Mouse (Mus musculus): ENCODE measurements at regions not wholly inside any gene's neighbourhood (a gene's known extent, or its start where the extent isn't known, plus 50 kb on each side); places are given as distances from the start of the nearest gene placed in this dataset.
"Not testable (repeated sequence)": the region's sequence is repeated elsewhere in the genome, so short reads cannot be mapped to it uniquely, and the experiment has no call there.

GRCm38 (mm10) chr5:50195993-50196392 lies 137.2 kb upstream of the Adgra3 start:
- Histone ChIP-seq H3K4me2 (no peak overlapping the region), H3K9ac (no peak overlapping the region), H3K27me3 (no peaks in the 10 kb centered on the region), H3K4me3 (no peak overlapping the region), H3K36me3 (no peaks in the 10 kb centered on the region), H3K4me1 (0 out of 2 replicates have a peak, but pooled peaks cover 5% of the 10 kb centered on the region), H3K9me3 (no peaks in the 10 kb centered on the region), H3K27ac (peak overlapping the region; percentile 81)
- peak; percentile 67; the same call in 1 of the 2 replicates for ATAC-seq (ENCODE audit: insufficient number of reproducible peaks, low FRiP score, low TSS enrichment, low read depth)
- 45% methylated on average over 3 of the region's 3 CpGs for WGBS

DNA sequence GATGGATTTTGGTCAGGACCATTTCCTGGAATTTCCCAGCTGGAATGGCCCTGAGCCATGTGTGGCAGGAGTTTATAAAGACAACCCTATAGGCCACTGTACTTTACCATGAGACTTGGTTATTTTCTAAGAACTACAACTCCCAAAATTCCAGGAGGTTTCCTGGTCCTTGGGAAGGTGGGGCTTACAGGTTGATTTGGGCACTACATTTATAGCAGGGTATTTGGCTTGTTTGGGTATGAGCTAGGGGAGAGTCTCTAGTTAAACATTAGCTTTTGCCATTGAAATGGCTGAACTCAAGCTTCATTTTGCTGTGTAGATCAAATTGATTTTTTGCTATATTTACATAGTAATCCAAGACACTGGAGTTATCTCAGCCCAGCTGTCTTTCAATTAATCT lies 130.6 kb upstream of the Adgra3 start:
- H3K4me2 ChIP-seq: no peak overlapping the region
- H3K9me3 ChIP-seq: no peaks in the 10 kb centered on the region
- no peaks in the 10 kb centered on the region for H3K36me3 ChIP-seq
- H3K27ac ChIP-seq: no peak overlapping the region
- H3K4me1 ChIP-seq: no peaks in the 10 kb centered on the region
- H3K9ac ChIP-seq: no peak overlapping the region
- ATAC-seq (ENCODE audit: insufficient number of reproducible peaks, low FRiP score, low TSS enrichment, low read depth): no peak
- no peak overlapping the region for H3K4me3 ChIP-seq
- H3K27me3 ChIP-seq: no peaks in the 10 kb centered on the region

- Histone ChIP-seq H3K27me3 (no peaks in the 10 kb centered on the region), H3K36me3 (no peaks in the 10 kb centered on the region), H3K9ac (no peak overlapping the region), H3K4me2 (no peak overlapping the region), H3K27ac (no peak overlapping the region), H3K4me3 (no peak overlapping the region), H3K9me3 (no peaks in the 10 kb centered on the region), H3K4me1 (no peaks in the 10 kb centered on the region)
- WGBS: 83% methylated on average over 6 of the region's 6 CpGs
- ATAC-seq (ENCODE audit: insufficient number of reproducible peaks, low FRiP score, low TSS enrichment, low read depth): no peak
Observed at GRCm38 (mm10) chr5:50182721-50183120, 123.9 kb upstream of the Adgra3 start.

DNA sequence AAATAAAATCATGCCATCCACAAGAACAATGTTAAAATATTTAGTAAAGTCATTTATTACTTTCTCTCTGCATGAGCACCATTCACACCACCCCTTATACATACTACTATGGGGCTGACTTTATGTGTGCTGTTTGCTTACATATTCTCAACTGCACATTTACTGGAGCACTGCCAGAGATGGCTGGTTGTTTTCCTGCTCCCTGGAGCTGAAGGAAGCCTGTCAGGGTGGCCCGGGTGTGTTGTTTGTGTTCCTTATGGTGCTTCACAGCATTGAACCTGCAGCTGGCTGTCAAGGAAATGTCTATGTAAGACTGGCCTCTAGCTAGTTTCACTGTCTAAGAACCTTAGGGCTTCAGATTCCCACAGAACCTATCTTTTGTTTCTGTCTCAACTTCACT lies 97.8 kb upstream of the Adgra3 start:
- H3K4me1 ChIP-seq: no peaks in the 10 kb centered on the region
- H3K4me2 ChIP-seq: no peak overlapping the region
- H3K27me3 ChIP-seq: no peaks in the 10 kb centered on the region
- WGBS: 52% methylated on average over 1 of the region's 1 CpGs
- H3K36me3 ChIP-seq: no peaks in the 10 kb centered on the region
- H3K4me3 ChIP-seq: no peak overlapping the region
- H3K27ac ChIP-seq: no peak overlapping the region
- no peak overlapping the region for H3K9ac ChIP-seq
- ATAC-seq (ENCODE audit: insufficient number of reproducible peaks, low FRiP score, low TSS enrichment, low read depth): no peak
- H3K9me3 ChIP-seq: no peaks in the 10 kb centered on the region

DNA sequence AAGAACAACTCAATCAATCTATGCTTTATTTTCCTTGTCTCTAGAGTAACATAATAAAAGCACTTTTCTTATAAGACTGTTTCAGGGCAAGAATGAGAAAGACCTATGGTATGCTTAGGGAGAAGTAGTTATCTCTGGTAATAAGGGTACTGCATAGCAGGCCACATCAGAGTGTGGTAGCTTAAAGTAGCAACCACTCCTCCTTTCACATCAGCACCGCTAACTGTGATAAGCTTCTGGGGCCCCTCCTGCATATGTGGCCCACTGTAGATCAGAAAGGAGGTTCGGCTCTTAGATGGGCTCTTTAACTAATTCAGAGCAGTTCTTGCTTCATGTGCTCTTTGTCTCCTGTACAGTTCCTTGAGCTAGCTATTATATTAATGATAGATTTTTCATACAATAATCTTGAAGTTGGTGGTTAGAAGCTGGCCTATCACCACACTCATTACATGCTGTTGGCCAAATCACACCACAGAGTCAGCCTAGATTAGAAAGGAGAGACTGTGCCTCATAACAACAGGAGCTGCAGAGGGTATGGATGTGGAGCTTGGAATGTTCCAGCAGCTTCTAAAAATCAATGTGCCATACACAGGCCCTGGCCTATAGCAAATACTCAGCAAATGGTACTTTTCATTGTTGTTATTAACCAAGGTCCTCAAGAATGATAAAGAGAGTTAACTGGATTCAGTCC lies 96.5 kb upstream of the Adgra3 start:
- 88% methylated on average over 2 of the region's 2 CpGs for WGBS
- not testable (repeated sequence) for H3K4me1 ChIP-seq, H3K4me2 ChIP-seq

DNA sequence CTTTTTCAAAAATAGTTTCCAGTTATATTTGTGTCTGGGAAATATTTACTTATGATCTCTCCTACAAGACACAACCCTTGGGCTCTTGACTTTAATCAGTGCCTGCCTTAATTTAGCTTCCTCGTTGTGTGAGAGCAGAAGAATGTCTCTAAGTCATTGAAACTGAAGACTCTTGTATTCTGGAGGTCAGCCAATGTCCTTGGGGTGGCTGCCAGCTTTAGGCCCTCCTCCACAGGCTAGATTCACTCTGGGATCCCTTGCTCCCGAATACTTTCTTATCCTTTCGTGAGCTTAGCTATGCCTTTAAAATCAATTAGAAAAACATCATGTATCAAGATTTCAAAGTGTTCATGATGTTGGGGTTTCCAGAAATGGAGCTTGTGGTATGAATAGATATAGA lies 88.1 kb upstream of the Adgra3 start:
- Histone ChIP-seq H3K9me3 (no peaks in the 10 kb centered on the region), H3K27me3 (no peaks in the 10 kb centered on the region), H3K9ac (no peak overlapping the region), H3K36me3 (no peaks in the 10 kb centered on the region), H3K27ac (no peak overlapping the region), H3K4me1 (no peaks in the 10 kb centered on the region), H3K4me3 (no peak overlapping the region), H3K4me2 (no peak overlapping the region)
- WGBS: 45% methylated on average over 3 of the region's 3 CpGs
- no peak for ATAC-seq (ENCODE audit: insufficient number of reproducible peaks, low FRiP score, low TSS enrichment, low read depth)

More for the DNA sequence above, 96.5 kb upstream of the Adgra3 start:
- not testable (repeated sequence) for H3K27ac ChIP-seq; H3K36me3 ChIP-seq; ATAC-seq (ENCODE audit: insufficient number of reproducible peaks, low FRiP score, low TSS enrichment, low read depth); H3K27me3 ChIP-seq; H3K9ac ChIP-seq; H3K9me3 ChIP-seq; H3K4me3 ChIP-seq

- Histone ChIP-seq H3K4me3 (no peak overlapping the region), H3K4me1 (no peaks in the 10 kb centered on the region), H3K4me2 (no peak overlapping the region), H3K27ac (no peak overlapping the region), H3K27me3 (no peaks in the 10 kb centered on the region), H3K9ac (no peak overlapping the region), H3K9me3 (no peaks in the 10 kb centered on the region), H3K36me3 (no peaks in the 10 kb centered on the region)
- ATAC-seq (ENCODE audit: insufficient number of reproducible peaks, low FRiP score, low TSS enrichment, low read depth): no peak
- WGBS: 80% methylated on average over 2 of the region's 2 CpGs
Observed at GRCm38 (mm10) chr5:50145458-50146083, 86.8 kb upstream of the Adgra3 start.

DNA sequence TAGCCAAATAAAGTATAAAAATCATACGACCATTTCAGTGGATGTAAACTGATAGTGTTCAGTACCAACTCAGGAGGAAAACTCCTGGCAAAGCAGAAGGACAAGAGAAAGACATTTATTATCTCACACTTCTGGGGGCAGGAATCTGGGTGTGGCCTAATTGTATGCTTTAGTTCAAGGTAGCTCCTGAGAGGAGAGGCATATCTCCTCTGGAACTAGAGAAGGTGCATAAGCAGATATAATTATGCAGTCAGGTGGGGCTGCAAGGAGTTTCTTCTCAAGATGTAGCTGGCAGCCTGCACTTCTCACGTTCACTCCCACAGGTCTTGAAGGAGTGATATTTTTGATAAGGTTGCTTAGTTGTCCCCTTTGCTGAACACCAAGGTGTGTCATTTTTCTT lies 71.4 kb upstream of the Adgra3 start:
- no peaks in the 10 kb centered on the region for H3K4me1 ChIP-seq
- H3K27ac ChIP-seq: no peak overlapping the region
- 36% methylated on average over 2 of the region's 2 CpGs for WGBS
- no peak overlapping the region for H3K4me2 ChIP-seq
- no peak overlapping the region for H3K4me3 ChIP-seq
- no peak overlapping the region for H3K9ac ChIP-seq
- H3K36me3 ChIP-seq: no peaks in the 10 kb centered on the region
- H3K27me3 ChIP-seq: no peaks in the 10 kb centered on the region
- no peaks in the 10 kb centered on the region for H3K9me3 ChIP-seq
- ATAC-seq (ENCODE audit: insufficient number of reproducible peaks, low FRiP score, low TSS enrichment, low read depth): no peak

DNA sequence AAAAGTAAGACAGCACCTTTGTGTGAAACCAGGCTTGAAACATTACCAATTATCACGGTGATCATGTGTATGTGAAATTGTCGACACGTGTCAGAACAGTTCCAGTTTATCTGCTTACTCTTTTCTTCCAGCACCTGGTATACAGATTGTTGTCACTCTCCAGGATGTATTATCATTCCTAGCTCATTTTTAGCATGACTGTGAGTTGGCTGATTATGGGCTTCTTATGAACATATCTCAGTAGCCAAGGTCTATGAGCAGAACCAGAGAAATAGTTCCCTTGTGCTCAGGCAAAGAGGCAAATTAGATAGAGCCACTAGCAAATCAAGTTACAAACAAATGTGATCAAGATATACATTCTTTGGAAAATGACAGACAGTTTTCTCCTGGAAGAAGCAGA lies 70.2 kb upstream of the Adgra3 start:
- WGBS: 79% methylated on average over 3 of the region's 3 CpGs
- Histone ChIP-seq H3K9me3 (no peaks in the 10 kb centered on the region), H3K4me3 (no peak overlapping the region)

DNA sequence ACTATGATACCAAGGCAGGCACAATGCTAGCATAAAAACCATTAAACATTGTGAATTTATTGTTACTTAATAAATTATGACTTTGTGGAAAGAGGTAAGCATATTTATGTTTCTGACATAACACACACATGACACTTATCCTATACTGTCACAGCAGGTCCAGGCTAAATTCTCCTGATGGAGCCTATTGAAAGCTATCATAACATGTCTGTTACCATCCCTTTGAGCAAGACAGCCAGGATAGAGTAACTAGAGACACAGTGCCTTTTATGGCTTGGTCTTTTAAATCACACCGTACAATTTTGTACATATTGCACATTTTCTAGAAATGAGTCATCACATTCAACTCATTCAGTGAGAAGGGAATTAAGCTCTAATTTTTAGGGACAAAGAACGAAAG lies 67.8 kb upstream of the Adgra3 start:
- Histone ChIP-seq H3K9ac (no peak overlapping the region), H3K36me3 (no peaks in the 10 kb centered on the region), H3K9me3 (no peaks in the 10 kb centered on the region), H3K4me2 (no peak overlapping the region), H3K4me1 (no peaks in the 10 kb centered on the region), H3K4me3 (no peak overlapping the region), H3K27me3 (no peaks in the 10 kb centered on the region), H3K27ac (no peak overlapping the region)
- 63% methylated on average over 2 of the region's 2 CpGs for WGBS
- no peak for ATAC-seq (ENCODE audit: insufficient number of reproducible peaks, low FRiP score, low TSS enrichment, low read depth)

More for the DNA sequence above, 70.2 kb upstream of the Adgra3 start:
- no peaks in the 10 kb centered on the region for H3K36me3 ChIP-seq
- no peak overlapping the region for H3K9ac ChIP-seq
- no peak overlapping the region for H3K27ac ChIP-seq
- H3K27me3 ChIP-seq: no peaks in the 10 kb centered on the region
- H3K4me2 ChIP-seq: no peak overlapping the region
- no peaks in the 10 kb centered on the region for H3K4me1 ChIP-seq
- no peak for ATAC-seq (ENCODE audit: insufficient number of reproducible peaks, low FRiP score, low TSS enrichment, low read depth)

- Histone ChIP-seq H3K4me2 (no peak overlapping the region), H3K9ac (no peak overlapping the region), H3K4me1 (no peaks in the 10 kb centered on the region), H3K27ac (no peak overlapping the region), H3K27me3 (no peaks in the 10 kb centered on the region), H3K4me3 (no peak overlapping the region), H3K36me3 (no peaks in the 10 kb centered on the region), H3K9me3 (no peaks in the 10 kb centered on the region)
- ATAC-seq (ENCODE audit: insufficient number of reproducible peaks, low FRiP score, low TSS enrichment, low read depth): no peak
Observed at GRCm38 (mm10) chr5:50126177-50126576, 67.4 kb upstream of the Adgra3 start.

GRCm38 (mm10) chr5:50125676-50126075 lies 66.9 kb upstream of the Adgra3 start:
- ATAC-seq (ENCODE audit: insufficient number of reproducible peaks, low FRiP score, low TSS enrichment, low read depth): no peak
- Histone ChIP-seq H3K36me3 (no peaks in the 10 kb centered on the region), H3K27me3 (no peaks in the 10 kb centered on the region), H3K27ac (no peak overlapping the region), H3K4me2 (no peak overlapping the region), H3K4me1 (no peaks in the 10 kb centered on the region), H3K9ac (no peak overlapping the region), H3K4me3 (no peak overlapping the region), H3K9me3 (no peaks in the 10 kb centered on the region)
- 70% methylated on average over 2 of the region's 2 CpGs for WGBS

Data from limb, embryonic 15.5 days (tissue).